Comparison of ENCODE assay signal across 20 mouse cellular contexts in genomic region chr9:69250326-69250725, GRCm38 (mm10).
DNase-seq lines count a peak whose midpoint lies in the region; ATAC-seq lines count a peak whose summit lies in the region.
"Had no signal": no experiment of that assay in that cellular context is flagged by ENCODE, and none has a peak within 500 bp of the region (broad histone marks: within the 10 kb centered on the region; RNA-seq: fewer than 3 reads in every experiment).

No protein-coding gene starts in this region.

- WGBS in midbrain, embryonic 11.5 days, result 94% methylated on average over 8 of the region's 8 CpGs
- WGBS in midbrain, embryonic 14.5 days, result 95% methylated on average over 8 of the region's 8 CpGs
- 97% methylated on average over 7 of the region's 8 CpGs for WGBS in neural tube, embryonic 15.5 days

- H3K4me2 ChIP-seq in midbrain, embryonic 11.5 days, result no peak overlapping the region
- H3K4me2 ChIP-seq in midbrain, embryonic 14.5 days (ENCODE audit: low read length), result no peak overlapping the region
- H3K4me2 ChIP-seq in neural tube, embryonic 15.5 days, result no peak overlapping the region

- no peak overlapping the region for H3K4me3 ChIP-seq in midbrain, embryonic 11.5 days (ENCODE audit: low read depth, low read length)
- H3K4me3 ChIP-seq in midbrain, embryonic 14.5 days (replicated peaks; ENCODE audit: low read depth, low read length), result no peak overlapping the region
- no peak overlapping the region for H3K4me3 ChIP-seq in neural tube, embryonic 15.5 days (replicated peaks)

- no peaks in the 10 kb centered on the region for H3K9me3 ChIP-seq in midbrain, embryonic 11.5 days (ENCODE audit: control insufficient read depth, low read length)
- no peaks in the 10 kb centered on the region for H3K9me3 ChIP-seq in midbrain, embryonic 14.5 days (ENCODE audit: control insufficient read depth, low read length)
- no peaks in the 10 kb centered on the region for H3K9me3 ChIP-seq in neural tube, embryonic 15.5 days (replicated peaks)

- no peak overlapping the region for H3K27ac ChIP-seq in midbrain, embryonic 11.5 days (ENCODE audit: low read depth, low read length)
- H3K27ac ChIP-seq in midbrain, embryonic 14.5 days (replicated peaks; ENCODE audit: low read depth, low read length), result no peak overlapping the region
- no peak overlapping the region for H3K27ac ChIP-seq in neural tube, embryonic 15.5 days (replicated peaks)

- ATAC-seq in frontal cortex, adult (ENCODE audit: low TSS enrichment), result peak; percentile 91
- no peak for ATAC-seq in midbrain, embryonic 11.5 days (ENCODE audit: low FRiP score)
- ATAC-seq in midbrain, embryonic 14.5 days (ENCODE audit: low FRiP score, low TSS enrichment), result no peak
- ATAC-seq in neural tube, embryonic 15.5 days (ENCODE audit: low FRiP score), result no peak
- ATAC-seq: activated CD4-positive, CD25-positive, alpha-beta regulatory T cell, adult 4 months; CD4-positive, CD25-positive, alpha-beta regulatory T cell, adult 4 months; Patski had no signal

- no peaks in the 10 kb centered on the region for H3K36me3 ChIP-seq in midbrain, embryonic 11.5 days (ENCODE audit: control insufficient read depth, insufficient read depth, low read length)
- no peaks in the 10 kb centered on the region for H3K36me3 ChIP-seq in midbrain, embryonic 14.5 days (ENCODE audit: control insufficient read depth, insufficient read depth, low read length)
- H3K36me3 ChIP-seq in neural tube, embryonic 15.5 days, result no peaks in the 10 kb centered on the region
- H3K36me3 ChIP-seq: G1E had no signal

- DNase-seq in frontal cortex, postnatal 36 days (ENCODE audit: low spot score in 2 of 2), result no peak
- peak; percentile 72 for DNase-seq in midbrain, embryonic 11.5 days (ENCODE audit: low spot score, missing footprints)
- DNase-seq in midbrain, embryonic 14.5 days, result no peak
- DNase-seq in brain, adult 2 months (ENCODE audit: low read depth, low spot score), result peak; percentile 55
- peak; percentile 19 for DNase-seq in telencephalon, adult 2 months (ENCODE audit: low read depth, low spot score)
- DNase-seq in right cerebral cortex, postnatal 25 days, result no peak
- DNase-seq: adrenal gland, adult 2 months; adrenal gland, adult 8-10 months; adrenal gland, postnatal 10 days; adrenal gland, postnatal 14 days; adrenal gland, postnatal 25 days; adrenal gland, postnatal 36 days; B cell, adult 2 months had no signal

- H3K27me3 ChIP-seq in midbrain, embryonic 11.5 days (ENCODE audit: control insufficient read depth, insufficient read depth, low read length), result peaks cover 2% of the 10 kb centered on the region; the same call in 1 of the 2 replicates
- H3K27me3 ChIP-seq in midbrain, embryonic 14.5 days (ENCODE audit: control insufficient read depth, insufficient read depth, low read length), result no peaks in the 10 kb centered on the region
- H3K27me3 ChIP-seq in neural tube, embryonic 15.5 days (replicated peaks), result no peaks in the 10 kb centered on the region
- H3K27me3 ChIP-seq: CH12.LX had no signal

- H3K9ac ChIP-seq in midbrain, embryonic 11.5 days (ENCODE audit: low read length), result no peak overlapping the region
- H3K9ac ChIP-seq in midbrain, embryonic 14.5 days (replicated peaks; ENCODE audit: low read length), result no peak overlapping the region
- H3K9ac ChIP-seq in neural tube, embryonic 15.5 days (replicated peaks), result no peak overlapping the region

- peaks cover 4% of the 10 kb centered on the region; the same call in 1 of the 2 replicates for H3K4me1 ChIP-seq in midbrain, embryonic 11.5 days (ENCODE audit: control insufficient read depth, insufficient read depth, low read length)
- H3K4me1 ChIP-seq in midbrain, embryonic 14.5 days (ENCODE audit: control insufficient read depth, insufficient read depth, low read length), result no peaks in the 10 kb centered on the region
- H3K4me1 ChIP-seq in neural tube, embryonic 15.5 days, result no peaks in the 10 kb centered on the region

Comparison
In these comparisons a context has a peak if more than half of its experiments do, and no peak if none do; other contexts are left out.
1. DNase-seq: peak in midbrain, embryonic 11.5 days (single experiment), brain, adult 2 months (single experiment) and telencephalon, adult 2 months (single experiment); none in frontal cortex, postnatal 36 days (0 of 2), midbrain, embryonic 14.5 days (single experiment) and right cerebral cortex, postnatal 25 days (single experiment).